Mouse (Mus musculus): ENCODE data around the gene Nol9.

The Nol9 gene

DNA sequence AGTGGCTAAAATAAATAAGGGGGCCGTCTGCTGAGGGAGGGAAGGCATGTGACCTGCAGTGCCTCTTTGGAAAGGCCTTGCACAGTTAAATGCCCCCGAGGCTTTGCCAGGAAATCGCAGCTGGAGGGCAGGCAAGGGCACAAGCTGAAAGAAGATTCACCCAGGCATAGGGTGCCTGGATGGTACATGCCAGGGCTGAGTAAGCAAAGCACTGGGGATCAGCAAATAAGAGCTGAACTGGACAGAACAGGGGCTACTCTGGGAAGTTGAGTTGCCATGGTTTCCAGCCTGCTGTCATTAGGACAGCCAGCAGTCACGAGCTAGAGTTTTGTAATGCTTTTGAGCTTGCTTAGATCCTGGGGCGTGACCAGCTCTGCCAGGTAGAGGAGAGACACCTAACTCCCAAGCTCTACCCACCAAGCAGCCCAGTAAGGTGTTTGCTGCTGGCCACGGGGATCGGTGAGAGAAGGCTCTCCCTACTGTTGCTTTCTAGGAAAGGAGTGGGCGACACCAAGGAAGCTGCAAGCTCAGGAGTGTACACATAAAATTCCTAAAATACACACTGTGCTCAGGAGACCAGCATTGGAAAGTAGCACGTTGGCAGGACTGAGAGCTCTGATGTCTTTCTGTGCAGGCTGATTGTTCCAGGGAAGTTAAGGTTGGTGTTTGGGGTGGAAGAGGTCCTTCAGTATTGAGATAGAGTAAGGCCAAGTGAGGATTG lies 23.4 kb downstream of the Nol9 start:
- peak in 1 of 2 experiments; percentile 24 for DNase-seq (ENCODE audit: low spot score in 2 of 2)

GRCm38 (mm10) chr4:152067280-152067679 lies 28.2 kb downstream of the Nol9 start:
- no peak for DNase-seq (ENCODE audit: low spot score in 2 of 2)

DNA sequence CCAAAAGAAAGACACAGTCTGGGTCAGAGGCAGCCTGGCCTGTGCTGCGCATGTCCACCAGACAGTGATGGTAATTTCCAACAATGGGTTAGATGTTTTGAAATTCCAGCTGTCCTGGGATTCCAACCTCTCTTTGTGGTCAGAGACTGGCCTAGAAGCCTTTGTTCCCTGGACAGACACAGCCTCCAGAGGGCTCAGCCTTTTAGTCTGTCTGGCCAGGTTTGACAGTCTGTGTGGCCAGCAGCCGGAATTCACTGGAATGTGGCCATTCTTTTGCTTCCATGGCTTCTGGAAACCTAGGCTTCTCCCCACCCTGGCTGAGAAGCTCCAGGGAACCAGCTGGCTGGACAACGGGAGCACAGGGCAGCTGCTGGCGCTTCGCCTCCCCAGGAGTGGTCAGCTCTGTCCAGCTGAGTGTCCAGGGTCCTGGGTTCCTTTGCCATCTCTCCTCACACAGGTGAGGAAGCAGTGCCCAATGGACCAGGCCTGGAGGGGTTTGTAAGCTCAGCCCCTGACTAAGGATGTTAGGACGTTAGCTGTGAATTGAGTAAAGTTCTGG lies 29.1 kb downstream of the Nol9 start:
- DNase-seq (ENCODE audit: low spot score in 2 of 2), result no peak

DNA sequence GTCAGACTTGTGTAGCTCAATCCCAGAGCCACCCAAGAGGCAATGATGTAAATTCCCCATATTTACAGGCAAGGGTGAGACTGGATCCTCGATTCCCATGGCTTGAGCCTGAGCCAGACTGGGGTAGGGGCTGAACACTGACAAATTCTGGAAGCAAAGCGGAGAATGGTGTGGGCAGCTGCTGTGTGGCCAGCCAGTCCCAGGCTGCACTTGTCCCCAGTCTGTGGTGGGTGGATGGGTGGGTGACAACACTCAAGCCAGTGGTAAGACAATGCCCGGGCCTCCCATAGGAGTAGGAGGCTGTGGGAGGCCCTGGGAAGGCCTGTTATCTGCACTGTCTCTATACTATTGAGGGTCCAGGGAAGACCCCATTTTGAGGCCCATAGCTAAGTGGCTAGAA lies 30.1 kb downstream of the Nol9 start:
- no peak for DNase-seq (ENCODE audit: low spot score in 2 of 2)

GRCm38 (mm10) chr4:152070494-152071396 lies 31.6 kb downstream of the Nol9 start:
- no peak for DNase-seq (ENCODE audit: low spot score in 2 of 2)

- DNase-seq (ENCODE audit: low spot score in 2 of 2), result no peak
Measured at GRCm38 (mm10) chr4:152072121-152072601, 33.0 kb downstream of the Nol9 start, which contains the start of gene Plekhg5. Gene Plekhg5, plus strand, starts transcription at chr4:152072498.

DNA sequence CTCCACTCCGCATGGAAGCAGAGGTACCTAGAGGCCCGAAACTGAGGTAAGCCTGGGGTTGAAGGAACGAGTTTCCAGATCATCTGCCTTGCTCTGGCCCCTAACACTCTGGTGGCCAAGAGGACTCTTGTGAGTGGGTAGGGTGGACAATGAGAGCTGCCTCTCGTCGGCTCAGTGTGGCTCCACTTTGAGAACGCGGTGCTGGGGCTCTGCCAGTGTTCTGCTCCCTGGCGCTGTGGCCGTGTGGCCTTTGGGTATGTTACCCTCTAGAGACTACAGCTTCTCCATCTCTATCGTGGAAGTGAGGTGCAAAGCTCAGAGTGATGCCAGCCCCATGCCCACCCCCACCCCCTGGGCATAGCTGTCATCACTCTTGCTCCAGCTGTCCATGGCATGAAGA lies 33.5 kb downstream of the Nol9 start:
- DNase-seq (ENCODE audit: low spot score in 2 of 2), result no peak

- DNase-seq (ENCODE audit: low spot score in 2 of 2), result no peak
Measured at GRCm38 (mm10) chr4:152073715-152074114, 34.6 kb downstream of the Nol9 start.

- no peak for DNase-seq (ENCODE audit: low spot score in 2 of 2)
Measured at GRCm38 (mm10) chr4:152074548-152074947, 35.4 kb downstream of the Nol9 start.

- no peak for DNase-seq (ENCODE audit: low spot score in 2 of 2)
Measured at GRCm38 (mm10) chr4:152077191-152077590, 38.1 kb downstream of the Nol9 start.

DNA sequence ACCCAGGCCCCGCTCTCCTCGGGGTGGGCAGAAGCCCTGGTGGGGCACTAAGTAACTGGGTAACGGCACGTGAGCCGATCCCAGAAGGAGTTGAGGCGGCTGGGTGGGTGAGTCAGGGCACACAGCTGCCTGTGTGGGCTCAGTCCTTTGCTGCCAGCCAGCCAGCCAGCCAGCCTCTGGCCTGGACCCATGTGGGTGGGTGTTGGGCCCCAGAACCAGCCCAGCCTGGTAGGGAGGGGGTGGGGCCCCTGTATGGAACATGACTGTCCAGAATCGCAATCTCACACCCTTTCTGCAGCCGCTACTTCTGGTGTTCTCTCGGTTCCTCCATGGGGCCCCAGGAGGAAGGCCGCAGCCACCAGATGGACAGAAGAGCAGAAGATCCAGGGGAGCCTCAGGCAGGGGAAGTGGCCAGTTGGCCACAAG lies 39.0 kb downstream of the Nol9 start:
- DNase-seq (ENCODE audit: low spot score in 2 of 2), result peak in 1 of 2 experiments; percentile 47

GRCm38 (mm10) chr4:152079261-152079660 lies 40.1 kb downstream of the Nol9 start:
- DNase-seq (ENCODE audit: low spot score in 2 of 2), result no peak

DNA sequence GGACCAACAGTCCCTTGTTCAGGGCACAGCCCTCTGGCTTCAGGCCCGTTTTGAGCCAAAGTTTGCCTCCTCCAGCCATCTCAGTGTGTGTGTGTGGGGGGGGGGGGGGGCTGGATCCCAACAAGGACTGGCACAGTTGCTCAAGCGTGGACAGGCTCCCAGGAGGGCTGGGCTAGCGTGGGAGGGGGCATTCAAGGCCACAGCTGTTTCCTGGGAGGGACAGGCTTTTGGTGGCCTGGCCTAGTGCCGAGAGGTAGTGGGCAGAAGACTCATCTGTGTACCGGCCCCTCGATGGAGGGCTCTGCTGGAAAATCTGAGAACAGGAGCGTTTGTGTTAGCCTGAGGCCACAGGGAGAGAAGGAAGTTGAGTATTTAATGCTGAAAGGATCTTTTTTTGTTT lies 40.8 kb downstream of the Nol9 start:
- no peak for DNase-seq (ENCODE audit: low spot score in 2 of 2)

DNA sequence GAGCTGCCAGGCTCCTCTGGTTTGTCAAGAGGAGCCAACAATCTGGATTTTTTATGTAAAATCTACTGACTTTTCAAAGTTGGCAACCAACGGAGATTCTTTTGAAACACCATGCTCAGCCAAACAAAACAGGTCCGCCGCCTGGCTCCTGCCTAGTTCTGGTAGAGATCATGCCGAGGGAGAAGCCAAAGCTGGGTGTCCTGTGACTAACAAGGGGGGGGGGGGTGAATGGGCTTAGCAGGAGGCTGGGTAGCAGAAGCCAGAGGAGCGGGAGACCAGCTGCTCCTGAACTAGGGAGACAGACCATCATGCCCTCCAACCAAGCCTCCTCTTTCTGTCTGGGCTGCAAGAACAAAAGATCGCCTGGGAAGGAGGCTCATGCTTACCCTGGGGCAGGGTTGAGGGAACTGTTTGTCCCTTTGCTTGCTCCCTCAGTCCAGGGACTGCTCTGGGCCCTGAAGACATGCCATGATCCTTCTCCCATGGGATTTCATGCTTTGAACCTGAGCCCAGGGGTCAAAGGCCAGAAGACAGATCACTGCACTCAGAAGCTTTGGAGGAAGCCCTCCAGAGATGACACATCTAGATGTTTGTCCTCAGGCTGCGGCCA lies 44.6 kb downstream of the Nol9 start:
- no peak for DNase-seq (ENCODE audit: low spot score in 2 of 2)

- DNase-seq (ENCODE audit: low spot score in 2 of 2), result no peak
Measured at GRCm38 (mm10) chr4:152084616-152085015, 45.5 kb downstream of the Nol9 start.

DNA sequence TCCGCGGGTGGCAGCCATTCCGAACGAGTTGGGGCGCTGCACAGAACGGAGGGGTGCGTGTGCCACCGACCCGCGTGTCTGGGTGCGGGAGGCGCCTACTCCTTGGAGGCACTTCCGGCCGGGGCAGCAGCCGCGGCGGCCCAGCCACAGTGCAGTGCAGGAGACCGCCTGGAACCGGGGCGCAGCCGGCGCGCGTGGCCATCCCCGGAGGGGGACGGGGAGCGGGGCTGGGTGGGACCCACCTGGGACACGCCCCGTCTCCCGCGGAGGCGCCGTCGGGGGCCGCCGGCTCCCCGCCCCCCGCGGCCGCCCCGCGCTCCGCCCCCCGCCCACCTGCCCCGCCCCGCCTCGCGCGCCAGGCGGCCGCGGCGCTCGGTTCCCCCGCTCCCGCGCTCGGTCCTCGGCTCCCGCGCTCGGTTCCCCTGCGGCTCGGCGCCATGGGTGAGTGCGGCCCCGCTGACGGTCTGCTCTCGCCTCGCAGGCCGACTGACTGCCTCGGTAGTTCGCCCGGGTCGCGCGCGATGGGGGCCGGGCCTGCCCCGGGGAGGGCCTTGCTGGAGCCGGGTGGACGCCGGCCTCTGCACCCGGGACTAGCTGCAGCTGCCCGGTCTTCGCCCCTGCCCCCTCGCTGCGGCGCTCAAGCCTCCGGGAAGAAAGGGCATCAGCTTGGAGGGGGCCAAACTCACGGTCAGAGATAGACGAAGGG lies 47.5 kb downstream of the Nol9 start:
- peak in 1 of 2 experiments; percentile 42 for DNase-seq (ENCODE audit: low spot score in 2 of 2)

- DNase-seq (ENCODE audit: low spot score in 2 of 2), result no peak
Measured at GRCm38 (mm10) chr4:152087211-152088081, 48.3 kb downstream of the Nol9 start.

GRCm38 (mm10) chr4:152088133-152088532 lies 49.0 kb downstream of the Nol9 start:
- peak in 1 of 2 experiments; percentile 69 for DNase-seq (ENCODE audit: low spot score in 2 of 2)

GRCm38 (mm10) chr4:152088556-152089120 lies 49.5 kb downstream of the Nol9 start:
- DNase-seq (ENCODE audit: low spot score in 2 of 2), result peak in 1 of 2 experiments; percentile 89

GRCm38 (mm10) chr4:152090191-152090590 lies 51.1 kb downstream of the Nol9 start:
- DNase-seq (ENCODE audit: low spot score in 2 of 2), result no peak
